Mouse (Mus musculus): ENCODE results near the gene Gm49387.

Gene Gm49387

DNA sequence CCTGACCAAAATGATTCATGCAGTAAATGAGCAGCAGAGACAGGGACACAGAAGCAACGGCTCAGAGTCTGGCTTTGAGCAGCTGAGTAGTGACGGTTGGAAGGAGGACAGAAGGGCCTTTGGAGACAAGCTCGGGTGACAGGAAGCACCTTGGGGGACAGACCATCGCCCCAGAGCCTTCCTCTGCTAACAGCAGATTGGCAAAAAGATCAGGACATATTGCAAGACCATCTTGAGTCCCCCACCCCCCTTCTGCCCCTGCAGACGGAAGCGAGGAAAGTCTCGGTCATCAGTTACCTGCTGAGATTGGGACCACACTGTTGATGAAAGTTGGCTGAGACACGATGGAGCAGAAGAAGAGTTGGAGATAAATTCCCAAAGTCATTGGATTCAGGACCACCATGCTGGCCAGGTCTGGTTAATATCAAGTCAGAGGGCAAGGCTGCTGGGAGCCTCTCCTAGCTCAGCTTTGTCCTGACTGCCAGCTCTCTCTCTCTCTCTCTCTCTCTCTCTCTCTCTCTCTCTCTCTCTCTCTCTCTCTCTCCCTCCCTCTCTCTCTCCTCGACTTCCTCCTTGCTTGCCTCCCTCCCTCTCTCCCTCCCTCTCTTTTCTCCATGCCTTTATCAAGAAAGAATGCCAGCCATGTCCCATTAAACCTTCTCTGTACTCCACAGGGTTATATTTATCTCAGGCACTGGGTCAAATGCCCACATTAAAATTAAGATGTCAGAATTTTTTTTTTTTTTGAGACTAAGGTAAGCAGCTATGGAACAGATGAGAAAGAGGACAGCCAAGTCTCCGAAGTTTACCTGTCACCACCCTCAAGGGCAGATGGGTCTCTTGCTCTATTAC, 63.6 kb downstream of the Gm49387 start:
- DNase-seq (ENCODE audit: low read depth, low spot score), result no peak

DNA sequence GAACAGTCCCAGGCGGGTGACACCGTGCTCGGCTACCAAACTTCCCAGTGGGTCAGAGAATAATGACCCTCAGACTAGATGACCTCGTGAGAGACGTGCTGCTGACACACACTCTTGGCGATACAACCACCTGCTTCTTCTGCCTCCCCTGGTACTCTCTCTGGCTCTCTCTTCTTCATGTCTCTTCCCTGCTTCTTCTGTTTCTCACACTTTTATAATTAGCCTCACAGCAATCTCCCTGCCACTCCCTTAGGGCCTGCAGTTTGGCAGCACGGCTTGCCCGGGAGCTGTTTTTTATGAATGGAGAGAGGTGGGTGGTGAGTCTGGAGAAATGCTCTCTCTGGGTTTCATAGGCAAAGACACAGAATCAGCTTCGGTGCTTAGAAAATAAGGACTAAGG, 64.8 kb downstream of the Gm49387 start:
- DNase-seq (ENCODE audit: low read depth, low spot score), result no peak

DNA sequence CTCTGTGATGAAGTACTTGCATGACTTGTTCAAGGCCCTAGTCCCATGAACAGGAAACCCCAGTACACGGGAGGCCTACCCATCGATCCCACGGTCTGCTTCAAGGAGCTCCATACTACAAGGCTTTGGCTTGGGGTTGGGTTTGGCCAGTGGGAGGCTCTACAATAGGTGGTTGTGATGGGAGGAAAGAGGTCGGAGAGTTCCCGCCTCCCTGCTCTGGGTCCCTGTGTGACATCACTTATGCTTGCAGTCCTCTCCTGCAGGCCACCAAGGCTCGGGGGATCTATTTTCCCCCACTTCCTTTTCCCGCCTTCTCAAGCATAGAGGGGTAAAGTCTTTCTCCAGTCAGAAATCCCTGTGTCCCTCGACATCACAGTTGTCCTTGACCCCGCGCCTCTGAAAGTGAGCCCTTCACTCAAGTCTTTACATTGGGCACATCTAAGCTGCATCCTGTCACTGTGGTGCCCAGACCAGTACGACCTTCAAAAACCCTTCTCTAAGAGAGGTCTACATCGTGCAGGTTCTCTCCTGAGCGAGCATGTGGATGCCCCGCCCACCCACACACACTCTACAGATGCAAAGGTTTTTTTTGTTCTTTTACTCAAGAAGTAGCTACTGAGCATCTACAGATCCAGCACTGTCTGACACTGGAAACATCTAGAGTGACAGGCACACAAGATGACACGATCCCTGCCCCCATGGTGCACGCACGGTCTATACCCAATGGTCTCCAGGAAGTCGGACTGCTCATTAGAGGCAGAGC, 65.6 kb downstream of the Gm49387 start:
- DNase-seq (ENCODE audit: low read depth, low spot score), result peak; percentile 13

DNA sequence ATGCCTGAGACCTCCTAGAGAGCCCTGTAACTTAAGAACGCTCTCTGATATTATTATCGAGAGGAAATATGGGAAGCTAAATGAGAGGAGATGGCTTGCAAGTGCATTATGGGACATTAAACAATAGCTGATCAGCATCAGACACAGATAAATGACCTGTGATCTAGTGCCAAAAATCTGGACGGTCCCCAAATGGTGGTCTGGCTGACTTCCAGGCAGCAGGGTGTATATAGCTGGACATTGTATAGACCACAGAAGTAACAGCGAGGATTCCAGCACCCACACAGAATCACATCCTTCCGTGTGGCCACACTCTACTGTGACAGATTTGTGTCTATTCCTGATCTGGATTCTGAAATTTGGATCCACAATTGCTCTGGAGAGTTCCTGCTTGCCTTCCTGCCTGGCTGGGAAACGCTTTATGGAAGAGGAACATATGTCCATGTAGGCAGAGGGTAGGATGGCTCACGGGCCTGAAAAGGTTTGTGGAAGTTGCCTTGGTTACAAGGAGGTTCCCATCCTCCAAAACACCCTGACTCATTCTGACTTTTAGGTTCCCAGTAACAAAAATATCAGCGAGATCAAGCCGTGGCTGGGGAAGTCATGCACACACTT, 68.0 kb downstream of the Gm49387 start:
- DNase-seq (ENCODE audit: low read depth, low spot score), result no peak

DNA sequence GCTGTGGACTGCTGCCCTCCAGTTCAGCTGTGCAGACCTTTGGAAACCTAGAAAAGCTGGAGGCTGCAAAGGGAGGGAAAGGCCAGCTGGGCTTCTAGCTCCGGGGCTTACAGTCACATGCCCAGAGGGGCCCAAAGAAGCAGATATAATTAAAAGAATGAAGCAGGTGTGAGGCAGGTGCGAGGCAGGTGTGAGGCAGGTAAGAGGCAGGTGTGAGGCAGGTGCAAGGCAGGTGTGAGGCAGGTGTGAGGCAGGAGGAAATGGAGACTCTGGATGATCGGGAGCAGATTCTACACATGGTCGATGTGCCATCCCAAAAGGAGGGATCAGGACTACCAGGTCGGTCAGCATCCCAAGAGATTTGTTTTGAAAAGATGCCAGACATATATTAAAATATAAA, 69.3 kb downstream of the Gm49387 start:
- no peak for DNase-seq (ENCODE audit: low read depth, low spot score)

DNA sequence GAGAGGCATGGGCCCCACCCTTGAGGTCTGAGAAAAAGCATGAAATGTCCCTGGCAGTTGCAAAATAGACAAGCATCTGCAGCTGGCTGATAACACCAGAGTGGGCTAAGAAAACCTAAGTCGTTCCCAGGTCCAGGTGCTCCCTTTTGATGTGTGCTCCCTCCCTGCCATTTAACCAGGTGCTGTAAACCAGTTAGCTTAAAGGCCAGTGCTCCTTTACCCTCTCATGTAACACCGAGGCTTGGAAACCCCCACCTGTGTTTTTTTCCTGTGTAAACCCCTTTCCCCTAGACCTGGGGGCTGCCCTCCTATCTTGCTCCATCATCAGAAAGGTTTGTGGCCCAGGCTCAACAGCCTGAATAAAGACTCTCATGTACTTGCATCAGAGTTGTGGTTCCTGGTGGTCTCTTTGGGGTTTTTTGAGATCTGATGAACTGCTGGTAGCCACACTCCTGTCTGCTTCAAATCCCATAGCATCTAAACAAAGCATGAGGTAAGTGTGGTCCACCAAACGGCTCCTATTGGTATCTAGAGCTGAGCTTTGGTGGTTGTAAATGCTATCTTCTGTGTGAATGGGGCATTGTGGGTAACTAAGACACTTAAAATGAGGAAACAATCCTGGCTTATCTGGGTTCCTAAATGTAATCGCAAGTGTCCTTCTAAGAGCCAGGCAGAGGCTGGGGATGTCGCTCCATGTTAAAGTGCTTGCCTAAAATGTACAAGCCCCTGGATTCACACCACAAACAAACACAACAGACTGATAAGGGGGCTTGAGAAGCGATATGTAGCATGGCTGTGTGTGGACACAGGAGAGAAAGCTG, 70.3 kb downstream of the Gm49387 start:
- no peak for DNase-seq (ENCODE audit: low read depth, low spot score)

DNA sequence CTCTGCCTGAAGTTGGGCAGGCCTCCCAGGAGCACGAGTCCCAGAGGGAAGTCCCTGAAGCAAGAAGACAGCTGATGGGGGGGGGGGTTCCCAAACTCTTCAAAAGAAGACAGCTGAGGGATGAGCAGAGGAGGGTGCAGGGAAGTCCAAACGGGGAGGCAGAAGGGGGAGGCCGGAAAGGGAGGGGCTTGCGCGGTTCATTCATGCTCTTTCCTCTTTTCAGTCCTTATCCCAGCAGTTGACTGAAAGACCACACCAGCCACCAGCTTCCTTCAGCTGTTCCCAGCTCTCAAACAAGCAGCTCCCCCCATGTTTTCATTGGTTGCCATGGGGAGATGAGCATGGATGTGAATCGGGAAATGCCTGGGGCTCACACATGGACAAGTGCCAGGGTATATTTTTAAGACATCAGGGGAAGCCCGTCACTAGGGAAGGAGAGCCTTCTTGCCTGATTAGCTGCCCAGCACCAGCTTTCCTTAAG, 71.5 kb downstream of the Gm49387 start:
- no peak for DNase-seq (ENCODE audit: low read depth, low spot score)

DNA sequence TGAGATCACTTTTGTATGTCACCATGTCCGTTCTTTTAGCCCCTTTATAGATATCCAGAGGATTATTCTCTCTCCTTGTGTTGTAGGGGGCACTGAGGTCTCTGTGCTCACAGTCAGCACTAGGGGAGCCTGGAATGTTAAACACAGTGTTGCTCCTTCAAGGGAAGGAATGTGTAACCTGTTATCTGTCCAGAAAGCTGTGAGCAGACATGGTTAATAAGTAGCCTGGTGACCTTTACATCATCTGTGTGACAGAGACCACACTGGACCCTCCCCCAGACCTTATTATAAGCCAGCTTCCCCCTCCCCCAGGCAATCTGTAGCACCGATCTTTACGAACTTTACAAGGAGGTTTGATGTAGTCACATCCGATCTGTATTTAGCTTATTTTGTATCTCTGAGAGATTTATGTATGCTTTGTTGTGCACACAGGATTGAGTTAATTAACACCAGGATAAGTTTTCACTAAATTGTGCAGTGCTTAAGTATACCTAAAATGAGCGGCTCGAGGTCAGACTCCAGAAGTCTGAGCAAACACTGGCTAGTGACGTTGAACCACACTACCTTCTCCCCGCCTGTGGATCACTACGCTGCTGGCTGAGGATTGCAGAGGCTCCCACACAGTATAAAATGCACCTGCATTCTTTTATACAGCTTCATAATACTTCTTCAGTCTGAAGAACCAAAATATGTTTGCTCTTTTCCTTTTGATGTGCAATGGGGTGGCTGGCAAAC, 75.0 kb downstream of the Gm49387 start:
- no peak for DNase-seq (ENCODE audit: low read depth, low spot score)

DNA sequence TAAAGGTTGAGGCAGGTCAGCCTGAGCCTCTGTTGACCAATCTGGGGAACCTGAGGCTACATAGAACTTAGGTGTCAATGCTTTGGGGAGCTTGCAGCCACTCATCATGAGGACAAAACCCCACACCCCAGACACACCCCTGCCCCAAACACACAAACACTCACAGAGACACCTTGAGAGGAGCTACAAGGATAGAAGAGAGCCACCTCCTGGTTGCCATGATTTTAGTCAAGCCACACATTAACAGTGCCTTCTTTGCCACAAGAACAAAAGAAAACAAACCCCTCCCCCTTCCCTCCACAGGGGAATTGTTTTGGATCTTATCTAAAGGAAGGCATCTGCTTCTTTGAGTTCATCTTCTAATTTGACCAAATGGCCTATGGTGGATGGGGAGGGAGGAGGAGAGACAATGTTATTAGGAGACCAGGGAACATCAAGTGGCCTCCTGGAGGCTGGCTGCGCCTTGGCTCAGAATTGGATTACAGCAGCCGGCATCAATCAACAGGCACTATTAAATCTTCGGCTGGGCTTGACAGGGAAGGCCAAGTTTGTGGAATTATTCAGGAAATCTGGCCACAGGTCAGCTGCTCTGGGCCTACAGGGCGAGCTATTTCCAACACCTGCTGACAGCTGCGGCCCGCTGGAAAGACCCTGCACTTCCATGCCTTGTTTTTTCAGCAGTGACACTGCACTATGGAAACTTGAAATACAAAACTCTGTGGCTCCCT, 76.1 kb downstream of the Gm49387 start:
- peak; percentile 18 for DNase-seq (ENCODE audit: low read depth, low spot score)

DNA sequence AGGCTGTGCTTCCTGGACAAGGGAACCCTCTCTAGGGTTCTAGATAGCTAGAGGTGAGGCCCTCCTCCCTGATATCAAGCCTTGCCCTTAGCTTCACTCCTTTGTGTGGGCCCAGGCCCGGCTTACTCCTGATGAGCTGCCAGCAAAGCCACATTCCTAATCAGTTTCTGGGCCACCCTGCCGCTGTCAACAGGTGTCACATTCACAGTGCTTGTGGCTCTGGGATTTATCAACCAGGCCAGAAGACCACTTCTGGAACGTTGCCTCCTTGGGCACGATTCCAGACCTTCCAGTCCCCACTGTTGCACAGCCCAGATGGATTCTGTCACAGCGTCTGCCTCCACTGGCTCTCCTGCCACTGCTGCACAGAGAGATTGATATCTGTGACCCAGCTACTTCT, 79.8 kb downstream of the Gm49387 start:
- no peak for DNase-seq (ENCODE audit: low read depth, low spot score)

DNA sequence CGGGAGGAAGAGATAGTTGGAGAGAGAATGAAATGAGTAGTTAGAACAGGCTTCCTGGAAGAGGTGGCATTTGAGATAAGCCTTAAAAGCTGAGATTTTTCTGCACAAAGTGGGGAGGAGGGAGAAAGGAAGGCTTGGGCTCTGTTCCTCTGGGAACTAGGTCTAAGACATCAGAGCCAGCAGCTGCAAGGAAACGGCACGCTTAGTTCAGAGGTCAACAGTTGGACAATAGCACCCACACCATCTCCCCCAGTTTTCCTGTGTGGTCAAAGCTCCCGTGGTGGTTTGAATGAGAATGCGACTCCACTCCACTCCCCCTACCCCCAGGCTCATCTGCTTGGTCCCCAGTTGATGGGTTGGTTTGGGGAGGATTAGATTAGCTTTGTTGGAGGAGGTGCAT, 81.5 kb downstream of the Gm49387 start:
- DNase-seq (ENCODE audit: low read depth, low spot score), result no peak

DNA sequence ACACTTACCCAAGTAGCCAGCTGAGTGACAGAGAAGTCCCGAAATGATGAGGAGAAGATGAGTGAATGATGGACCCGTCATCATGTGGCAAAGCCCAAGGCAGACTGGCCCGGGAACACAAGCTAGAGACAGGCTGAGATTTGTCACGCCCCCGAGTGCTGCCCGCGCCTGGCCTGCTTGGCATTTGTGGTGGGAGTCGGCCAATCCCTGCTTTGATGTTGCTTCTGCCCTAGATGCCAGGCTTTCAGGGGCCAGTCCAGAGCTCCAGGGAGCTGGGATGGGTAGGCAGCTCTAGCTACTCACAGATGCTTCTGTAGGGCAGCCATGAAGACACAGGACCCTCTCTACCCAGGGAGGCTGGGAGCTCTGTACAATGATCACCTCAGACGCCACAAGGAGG, 82.9 kb downstream of the Gm49387 start:
- no peak for DNase-seq (ENCODE audit: low read depth, low spot score)

DNA sequence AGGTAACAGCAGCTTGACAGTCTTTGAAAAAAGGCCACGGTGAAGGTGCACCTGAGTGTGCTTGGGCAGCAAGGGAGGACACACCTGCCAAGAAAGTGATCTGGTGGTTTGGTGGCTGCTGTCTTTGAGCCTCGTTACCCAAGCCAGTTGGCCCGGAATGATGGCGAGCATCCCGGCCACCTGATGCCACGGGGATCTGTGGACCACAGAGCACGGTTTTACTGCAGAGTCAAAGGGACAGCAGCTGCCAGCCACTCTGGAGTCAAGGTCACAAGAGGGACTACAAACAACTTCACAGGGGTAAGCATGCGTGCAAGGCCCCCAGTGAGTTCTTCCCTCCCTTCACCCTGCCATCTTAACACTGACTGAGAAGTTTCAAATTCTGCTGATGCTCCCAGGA, 83.4 kb downstream of the Gm49387 start:
- DNase-seq (ENCODE audit: low read depth, low spot score), result no peak

DNA sequence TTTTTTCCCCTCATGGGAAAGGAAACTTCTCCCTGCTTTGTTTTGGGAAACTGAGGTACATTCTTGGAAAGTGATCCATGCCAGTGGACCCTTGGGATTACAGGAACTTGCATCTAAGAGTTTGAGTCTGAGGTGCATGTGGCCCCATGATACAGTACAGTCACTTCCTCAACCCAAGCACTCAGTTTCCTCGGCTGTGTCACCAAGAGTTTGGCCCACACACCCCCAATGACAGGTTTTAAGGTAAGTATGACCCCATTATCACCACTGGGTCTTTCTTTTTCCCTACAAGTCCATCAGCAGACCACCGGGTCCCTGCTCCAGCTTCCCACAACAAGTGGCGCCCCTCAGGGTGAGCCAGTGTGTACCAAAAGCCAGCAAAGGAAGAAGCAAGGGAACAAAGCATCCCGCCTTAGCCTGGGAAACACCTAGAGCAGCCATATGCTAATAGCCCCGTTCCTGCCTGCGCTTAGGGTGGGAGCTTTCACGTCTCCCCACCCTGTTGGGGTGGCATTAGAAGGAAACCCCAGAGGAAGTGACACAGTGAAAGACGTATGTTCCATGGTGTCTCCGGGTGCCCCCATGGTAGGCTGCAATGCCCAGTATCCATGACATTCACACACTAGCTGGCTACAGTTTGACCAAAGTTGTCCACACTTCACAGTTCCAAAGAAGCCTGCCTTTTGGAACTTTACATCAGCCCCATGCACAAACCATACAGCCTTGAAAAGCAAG, 84.0 kb downstream of the Gm49387 start:
- no peak for DNase-seq (ENCODE audit: low read depth, low spot score)

DNA sequence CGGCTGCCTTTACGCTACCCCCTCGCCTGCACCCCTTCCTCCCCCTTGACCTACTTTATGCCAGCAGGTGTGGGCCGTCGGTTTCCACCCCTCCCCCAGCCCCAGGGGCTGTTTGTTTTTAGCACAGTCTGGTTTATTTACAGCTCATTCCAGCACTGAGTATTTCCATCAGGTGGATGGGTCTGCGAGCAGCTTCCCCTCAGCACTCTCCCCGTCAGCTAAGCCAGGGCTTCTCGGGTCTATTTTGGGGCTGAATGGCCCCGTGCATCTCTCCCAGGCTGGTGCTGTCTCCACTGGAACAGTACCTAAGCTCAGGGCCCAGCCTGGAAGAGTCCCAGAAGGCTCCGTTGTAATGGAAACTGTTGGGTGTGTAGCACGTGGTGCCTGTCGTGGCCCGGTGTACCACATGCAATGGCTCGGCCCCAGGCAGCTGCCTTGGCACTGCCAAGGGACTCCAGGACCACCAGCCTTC, 84.7 kb downstream of the Gm49387 start:
- DNase-seq (ENCODE audit: low read depth, low spot score), result no peak

DNA sequence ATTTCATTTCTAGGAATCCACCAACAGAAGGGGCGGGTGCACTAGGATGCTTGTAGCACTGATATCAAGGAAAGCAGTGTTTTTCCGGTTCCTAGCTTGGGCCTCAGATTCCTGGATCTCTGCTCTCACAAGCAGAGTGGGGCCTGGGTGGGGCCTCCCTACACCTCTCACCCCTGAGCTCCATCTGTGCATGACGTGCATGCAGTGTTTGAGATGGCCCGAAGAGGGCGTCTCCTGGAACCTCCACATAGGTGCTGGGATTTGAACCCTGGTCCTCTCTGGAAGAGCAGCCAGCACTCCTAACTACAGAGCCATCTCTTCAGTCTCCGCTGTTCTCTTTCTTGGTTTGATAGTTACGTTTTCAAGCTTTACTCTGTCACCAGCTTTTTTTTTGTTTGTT, 85.7 kb downstream of the Gm49387 start:
- peak; percentile 48 for DNase-seq (ENCODE audit: low read depth, low spot score)

DNA sequence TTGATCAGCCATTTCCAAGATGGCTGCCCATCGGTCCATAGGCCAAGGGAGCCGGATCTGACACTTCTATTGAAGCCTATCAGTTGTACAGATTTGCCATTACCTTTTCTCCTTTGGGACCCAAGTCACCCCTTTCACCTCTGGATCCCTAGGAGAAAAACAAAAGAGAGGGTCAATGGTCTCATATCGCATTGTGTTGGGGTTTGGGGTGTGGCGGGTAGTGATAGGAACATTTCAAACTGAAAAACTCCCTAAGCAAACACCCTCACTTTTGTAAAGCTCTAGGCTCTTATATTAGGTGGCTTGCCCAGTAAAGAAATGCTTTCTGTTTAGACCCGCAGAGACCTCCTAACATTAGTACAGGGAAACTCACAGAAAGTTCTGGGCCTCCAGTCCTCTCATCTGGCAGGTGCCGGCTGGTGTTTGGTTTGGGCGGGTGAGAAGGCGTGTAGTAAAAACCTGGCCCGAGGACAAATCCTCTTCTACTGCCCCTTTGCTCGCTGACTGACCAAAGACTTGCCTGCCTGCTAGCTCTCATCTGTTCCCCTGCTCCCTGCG, 96.7 kb downstream of the Gm49387 start:
- no peak for DNase-seq (ENCODE audit: low read depth, low spot score)

DNA sequence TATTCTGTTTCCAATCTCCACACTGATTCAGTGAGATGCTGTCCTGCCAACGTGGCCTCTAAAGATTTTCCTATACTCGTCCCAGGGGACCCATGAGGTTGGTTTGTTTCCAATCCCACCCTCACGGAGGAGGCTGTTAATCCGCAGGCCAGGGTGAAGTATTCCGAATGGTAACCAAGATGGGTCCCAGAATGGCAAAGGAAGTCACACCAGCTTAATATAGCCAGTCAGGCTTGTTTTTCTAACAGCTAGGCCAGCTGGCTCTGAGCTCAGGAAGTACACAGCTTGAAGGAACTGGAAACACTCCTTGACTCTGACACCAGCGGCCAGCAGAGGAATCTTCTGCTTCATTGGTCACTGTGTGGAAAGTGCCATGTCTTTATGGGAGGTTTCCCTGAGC, 103.4 kb downstream of the Gm49387 start:
- no peak for DNase-seq (ENCODE audit: low read depth, low spot score)

DNA sequence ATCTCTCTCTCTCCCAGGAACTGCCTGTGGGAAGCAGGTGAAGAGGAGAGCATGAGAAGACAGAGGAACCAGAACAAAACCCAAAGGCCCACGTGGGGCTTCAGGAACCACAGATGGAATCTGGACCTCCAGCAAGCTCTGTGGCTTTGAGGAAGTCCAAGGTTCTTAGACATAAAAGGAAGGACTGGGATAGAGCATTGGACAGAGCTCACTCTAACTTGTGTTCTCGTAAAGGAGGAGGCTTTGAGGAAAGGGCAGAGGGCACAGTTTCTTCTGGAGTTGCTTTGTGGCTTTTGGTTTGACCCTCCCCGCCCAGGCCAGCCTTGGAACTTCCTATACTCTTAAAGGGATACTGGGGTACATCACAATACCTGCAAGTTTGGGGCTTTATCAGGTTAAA, 108.0 kb downstream of the Gm49387 start:
- no peak for DNase-seq (ENCODE audit: low read depth, low spot score)
